Comparison of ENCODE assay signal across 7 mouse cellular contexts in genomic region chr16:18581050-18581622, GRCm38 (mm10). TPM values are rescaled to one million over a fixed set of nuclear protein-coding genes. Genes with fewer than 3 reads are reported as not detected.
A peak's percentile ranks its signal among the peaks of the same experiment; 100 is the strongest.
DNase-seq lines count a peak whose midpoint lies in the region; ATAC-seq and TF ChIP-seq lines count a peak whose summit lies in the region.

No protein-coding gene starts in this region.

- H3K9ac ChIP-seq in heart, postnatal 0 days (replicated peaks; ENCODE audit: low read depth, low read length): 0 out of 2 replicates have a peak overlapping the region, but pooled peaks have one; percentile 5
- no peak overlapping the region for H3K9ac ChIP-seq in liver, embryonic 15.5 days
- no peak overlapping the region for H3K9ac ChIP-seq in stomach, postnatal 0 days (ENCODE audit: low read length)

- no peak for TF ChIP-seq EP300 in heart, postnatal 0 days (IDR thresholded peaks at IDR 0.05; ENCODE audit: low read depth)
- TF ChIP-seq EP300 in stomach, postnatal 0 days (optimal IDR thresholded peaks at IDR 0.05): no peak

- TF ChIP-seq CTCF in heart, postnatal 0 days (IDR thresholded peaks at IDR 0.05; ENCODE audit: low read depth): no peak
- TF ChIP-seq CTCF in stomach, postnatal 0 days (IDR thresholded peaks at IDR 0.05; ENCODE audit: low read depth): no peak

- H3K4me3 ChIP-seq in heart, postnatal 0 days (ENCODE audit: low read depth, low read length): peak overlapping the region; percentile 45
- H3K4me3 ChIP-seq in liver, embryonic 15.5 days (replicated peaks): peak overlapping the region; percentile 32; the same call in 1 of the 2 replicates
- peak overlapping the region; percentile 43 for H3K4me3 ChIP-seq in stomach, postnatal 0 days (ENCODE audit: low read depth, low read length)

- 25% methylated on average over 21 of the region's 21 CpGs for WGBS in heart, postnatal 0 days
- 6% methylated on average over 21 of the region's 21 CpGs for WGBS in liver, embryonic 15.5 days (ENCODE audit: insufficient replicate concordance)
- 18% methylated on average over 21 of the region's 21 CpGs for WGBS in stomach, postnatal 0 days

- H3K27ac ChIP-seq in heart, postnatal 0 days (ENCODE audit: low read depth): no peak overlapping the region
- no peak overlapping the region for H3K27ac ChIP-seq in liver, embryonic 15.5 days (replicated peaks)
- H3K27ac ChIP-seq in stomach, postnatal 0 days (replicated peaks): no peak overlapping the region

- ATAC-seq in heart, postnatal 0 days (ENCODE audit: insufficient read depth, low read depth): no peak
- no peak for ATAC-seq in liver, embryonic 15.5 days (ENCODE audit: insufficient read depth)
- no peak for ATAC-seq in stomach, postnatal 0 days (ENCODE audit: low FRiP score, low TSS enrichment)

- peaks cover 81% of the 10 kb centered on the region for H3K27me3 ChIP-seq in heart, postnatal 0 days (ENCODE audit: control insufficient read depth, insufficient read depth, low read length)
- peaks cover 94% of the 10 kb centered on the region for H3K27me3 ChIP-seq in liver, embryonic 15.5 days
- peaks cover 34% of the 10 kb centered on the region; the same call in 1 of the 2 replicates for H3K27me3 ChIP-seq in stomach, postnatal 0 days (ENCODE audit: control insufficient read depth, insufficient read depth, low read length)

- H3K4me1 ChIP-seq in heart, postnatal 0 days (ENCODE audit: control insufficient read depth, insufficient read depth): peaks cover 11% of the 10 kb centered on the region; the same call in 1 of the 2 replicates
- peaks cover 14% of the 10 kb centered on the region for H3K4me1 ChIP-seq in liver, embryonic 15.5 days (replicated peaks)
- H3K4me1 ChIP-seq in stomach, postnatal 0 days (replicated peaks; ENCODE audit: control insufficient read depth, insufficient read depth): no peaks in the 10 kb centered on the region

- H3K36me3 ChIP-seq in heart, postnatal 0 days (replicated peaks; ENCODE audit: control insufficient read depth, insufficient read depth, low read length): no peaks in the 10 kb centered on the region
- H3K36me3 ChIP-seq in liver, embryonic 15.5 days (replicated peaks): no peaks in the 10 kb centered on the region
- no peaks in the 10 kb centered on the region for H3K36me3 ChIP-seq in stomach, postnatal 0 days (ENCODE audit: control insufficient read depth, insufficient read depth, low read length)

- H3K9me3 ChIP-seq in heart, postnatal 0 days (replicated peaks; ENCODE audit: control insufficient read depth, low read length): no peaks in the 10 kb centered on the region
- no peaks in the 10 kb centered on the region for H3K9me3 ChIP-seq in liver, embryonic 15.5 days (replicated peaks)
- H3K9me3 ChIP-seq in stomach, postnatal 0 days (ENCODE audit: control insufficient read depth, low read length): no peaks in the 10 kb centered on the region

- peak overlapping the region; percentile 66 for H3K4me2 ChIP-seq in heart, postnatal 0 days (ENCODE audit: low read depth, low read length)
- H3K4me2 ChIP-seq in liver, embryonic 15.5 days: peak overlapping the region; percentile 53
- peak overlapping the region; percentile 60 for H3K4me2 ChIP-seq in stomach, postnatal 0 days (replicated peaks; ENCODE audit: low read depth)

- DNase-seq in right cerebral cortex, postnatal 4 days: peak; percentile 30
- no peak for DNase-seq in right cerebral cortex, postnatal 25 days
- no peak for DNase-seq in heart, postnatal 0 days (ENCODE audit: low spot score)
- no peak for DNase-seq in stomach, postnatal 0 days (ENCODE audit: low spot score)
- DNase-seq in adrenal gland, postnatal 10 days: no peak
- no peak for DNase-seq in thymus, postnatal 14 days

RNA-seq across cellular contexts. Expression of gene Tbx1, which starts 9.3 kb away (rescaled TPM):
- 2.1 TPM in 1 of 2 replicates, not detected in the other for total RNA-seq in heart, postnatal 0 days (2014; rRNA removed; ENCODE audit: low replicate concordance)
- 0.11 and 0.14 TPM in 2 replicates for polyA plus RNA-seq in heart, postnatal 0 days (2015; fragmentation: Nextera tagmentation; extraction: Ambion mirVana)
- 0.15 and 0.23 TPM in 2 replicates for polyA plus RNA-seq in liver, embryonic 15.5 days (2015; fragmentation: Nextera tagmentation; extraction: Ambion mirVana)
- polyA plus RNA-seq in stomach, postnatal 0 days (2015; fragmentation: Nextera tagmentation; extraction: Ambion mirVana): 0.34 TPM in 2 replicates
- total RNA-seq in adrenal gland, postnatal 10 days (2021): 1 to 10 TPM; 1.2 to 9.1 TPM

RNA-seq across cellular contexts. Expression of gene Gp1bb, which starts 41.1 kb away (rescaled TPM):
- total RNA-seq in heart, postnatal 0 days (2014; rRNA removed; ENCODE audit: low replicate concordance): 2.1 and 5.4 TPM in 2 replicates
- 3.0 TPM in 2 replicates for polyA plus RNA-seq in heart, postnatal 0 days (2015; fragmentation: Nextera tagmentation; extraction: Ambion mirVana)
- polyA plus RNA-seq in liver, embryonic 15.5 days (2015; fragmentation: Nextera tagmentation; extraction: Ambion mirVana): 19.6 and 24.9 TPM in 2 replicates
- polyA plus RNA-seq in stomach, postnatal 0 days (2015; fragmentation: Nextera tagmentation; extraction: Ambion mirVana): 4.6 and 5.4 TPM in 2 replicates
- 1 to 10 TPM; 1.1 to 1.4 TPM for total RNA-seq in adrenal gland, postnatal 10 days (2021)

RNA-seq across cellular contexts. Expression of gene Gm49601, which starts 45.1 kb away (rescaled TPM):
- not detected in 2 replicates for total RNA-seq in heart, postnatal 0 days (2014; rRNA removed; ENCODE audit: low replicate concordance)
- 0.32 and 0.34 TPM in 2 replicates for polyA plus RNA-seq in heart, postnatal 0 days (2015; fragmentation: Nextera tagmentation; extraction: Ambion mirVana)
- polyA plus RNA-seq in liver, embryonic 15.5 days (2015; fragmentation: Nextera tagmentation; extraction: Ambion mirVana): 0.39 and 0.91 TPM in 2 replicates
- 0.97 and 1.5 TPM in 2 replicates for polyA plus RNA-seq in stomach, postnatal 0 days (2015; fragmentation: Nextera tagmentation; extraction: Ambion mirVana)
- 1 to 10 TPM; 2.5 to 4.8 TPM for total RNA-seq in adrenal gland, postnatal 10 days (2021)

RNA-seq across cellular contexts. Expression of gene Sept5, which starts 48.6 kb away (rescaled TPM):
- 8.7 and 12.3 TPM in 2 replicates for total RNA-seq in heart, postnatal 0 days (2014; rRNA removed; ENCODE audit: low replicate concordance)
- 3.8 and 5.5 TPM in 2 replicates for polyA plus RNA-seq in heart, postnatal 0 days (2015; fragmentation: Nextera tagmentation; extraction: Ambion mirVana)
- polyA plus RNA-seq in liver, embryonic 15.5 days (2015; fragmentation: Nextera tagmentation; extraction: Ambion mirVana): 3.5 and 3.6 TPM in 2 replicates
- 38.0 and 38.8 TPM in 2 replicates for polyA plus RNA-seq in stomach, postnatal 0 days (2015; fragmentation: Nextera tagmentation; extraction: Ambion mirVana)
- total RNA-seq in adrenal gland, postnatal 10 days (2021): 10 to 100 TPM; 14.2 to 24.3 TPM
